Mouse (Mus musculus): Measurements from ENCODE around the gene Cfap74. TPM values are rescaled to one million over a fixed set of nuclear protein-coding genes. Genes with fewer than 3 reads are reported as not detected.
A peak's percentile ranks its signal among the peaks of the same experiment; 100 is the strongest.
"Not testable (repeated sequence)": the region's sequence is repeated elsewhere in the genome, so short reads cannot be mapped to it uniquely, and the experiment has no call there.

Cfap74 gene
- total RNA-seq, 2 experiments from 2014 or later, result 13.8 to 16.2 TPM

DNA sequence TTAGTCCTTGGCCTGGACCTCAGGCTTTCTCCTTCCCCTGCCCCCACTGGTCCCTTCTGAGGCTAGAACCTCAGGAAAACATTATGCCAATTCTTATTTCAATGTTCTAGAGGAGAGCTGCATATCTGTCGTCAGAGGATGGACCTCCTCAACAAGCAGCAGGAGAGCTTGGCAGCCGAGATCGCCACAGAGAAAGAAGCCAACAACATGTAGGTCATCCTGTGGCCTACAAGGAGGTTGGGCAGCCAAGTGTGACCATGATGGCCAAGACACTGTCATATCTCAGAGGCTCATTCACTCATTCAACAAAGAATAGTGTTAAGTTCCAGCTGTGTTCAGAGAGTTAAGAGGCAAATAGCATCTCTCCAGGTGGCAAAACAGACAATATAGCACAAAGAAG is 11.1 kb downstream of the Cfap74 start:
- no peak for DNase-seq (ENCODE audit: low spot score in 2 of 2)
- TF ChIP-seq CTCF (conservative IDR thresholded peaks at IDR 0.05), result no peak
- H3K27ac ChIP-seq, result no peak overlapping the region
- H3K4me3 ChIP-seq, result no peak overlapping the region

DNA sequence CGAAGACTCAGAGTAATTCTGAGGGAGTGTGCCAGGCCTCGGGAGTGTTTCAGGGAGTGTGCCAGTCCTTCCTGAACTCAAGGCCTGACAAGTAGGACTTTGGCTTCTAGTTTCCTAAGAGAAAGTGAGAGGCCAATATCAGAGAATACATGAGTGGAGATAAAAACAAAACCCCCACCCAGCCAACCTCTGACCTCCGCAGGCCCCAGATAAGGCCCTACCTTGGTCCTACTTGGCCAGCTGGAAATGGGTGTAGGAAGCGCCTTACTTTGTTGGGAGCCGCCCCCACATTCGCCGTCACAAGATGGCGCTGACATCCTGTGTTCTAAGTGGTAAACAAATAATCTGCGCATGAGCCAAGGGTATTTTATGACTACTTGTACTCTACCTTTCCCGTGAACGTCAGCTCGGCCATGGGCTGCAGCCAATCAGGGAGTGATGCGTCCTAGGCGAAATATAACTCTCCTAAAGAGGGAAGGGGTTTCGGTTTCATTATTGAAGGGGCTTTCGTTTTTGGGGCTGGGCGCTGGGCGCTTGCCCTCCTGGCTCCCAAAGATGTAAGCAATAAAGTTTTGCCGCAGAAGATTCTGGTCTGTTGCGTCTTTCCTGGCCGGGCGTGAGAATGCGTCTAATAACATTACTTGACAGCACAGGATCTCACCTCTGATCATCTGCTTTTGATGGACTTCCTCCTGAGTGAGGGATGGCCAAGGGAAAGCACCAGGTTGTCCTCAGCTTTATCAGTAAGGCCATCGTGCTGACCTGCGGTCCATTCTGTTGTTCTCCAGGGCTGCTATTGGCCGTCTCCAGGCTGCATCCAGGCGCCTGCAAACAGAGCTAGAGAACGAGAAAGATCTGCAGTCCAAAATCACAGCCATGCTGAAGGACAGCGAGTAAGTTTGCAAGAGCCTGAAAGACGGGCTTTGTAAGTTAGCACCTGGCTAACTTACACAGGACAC is 12.7 kb downstream of the Cfap74 start:
- not testable (repeated sequence) for H3K4me3 ChIP-seq; H3K27ac ChIP-seq; DNase-seq (ENCODE audit: low spot score in 2 of 2)

DNA sequence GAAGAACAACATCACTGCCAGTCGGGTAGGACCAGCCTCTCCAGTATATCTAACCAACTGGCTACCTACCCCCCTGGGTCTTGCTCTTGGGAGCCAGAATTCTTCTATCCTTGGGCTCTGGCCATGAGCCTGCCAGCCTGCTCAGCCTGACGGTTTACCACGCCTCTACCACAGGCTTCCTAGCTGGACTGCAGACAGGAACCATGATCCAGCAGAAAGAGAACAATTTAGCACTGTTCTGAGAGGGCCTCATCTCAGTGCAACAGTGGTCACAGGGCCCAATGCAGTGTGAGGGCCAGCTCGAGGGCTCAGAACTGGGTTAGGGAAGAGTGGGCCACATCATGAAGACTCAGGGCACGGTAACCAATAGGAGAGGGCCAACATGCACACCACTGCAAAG is 15.0 kb downstream of the Cfap74 start:
- H3K4me3 ChIP-seq, result no peak overlapping the region
- no peak overlapping the region; the same call in 1 of the 2 replicates for H3K27ac ChIP-seq
- no peak for DNase-seq (ENCODE audit: low spot score in 2 of 2)
- TF ChIP-seq CTCF (conservative IDR thresholded peaks at IDR 0.05), result no peak

DNA sequence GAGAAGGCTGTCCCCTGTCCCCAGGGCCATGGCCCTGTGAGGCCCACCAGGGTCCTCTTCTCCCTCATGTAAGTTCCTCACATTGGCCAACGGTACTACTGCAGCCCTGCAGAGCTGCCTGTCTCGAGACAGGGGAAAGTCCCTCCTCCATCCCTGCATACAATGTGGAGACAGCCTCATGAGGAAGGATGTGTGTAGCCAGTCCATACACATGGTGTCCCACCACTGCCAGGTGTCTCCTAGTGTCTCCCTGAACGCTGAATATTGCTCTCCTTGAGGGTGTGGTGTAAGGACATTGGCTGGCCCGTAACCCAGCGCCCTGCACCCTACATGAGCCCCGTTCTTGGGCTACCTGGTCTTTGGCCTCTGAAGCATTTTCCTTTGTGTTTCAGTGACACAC is 17.3 kb downstream of the Cfap74 start:
- no peak overlapping the region for H3K27ac ChIP-seq
- no peak overlapping the region for H3K4me3 ChIP-seq
- no peak for TF ChIP-seq CTCF (conservative IDR thresholded peaks at IDR 0.05)
- DNase-seq (ENCODE audit: low spot score in 2 of 2), result no peak

DNA sequence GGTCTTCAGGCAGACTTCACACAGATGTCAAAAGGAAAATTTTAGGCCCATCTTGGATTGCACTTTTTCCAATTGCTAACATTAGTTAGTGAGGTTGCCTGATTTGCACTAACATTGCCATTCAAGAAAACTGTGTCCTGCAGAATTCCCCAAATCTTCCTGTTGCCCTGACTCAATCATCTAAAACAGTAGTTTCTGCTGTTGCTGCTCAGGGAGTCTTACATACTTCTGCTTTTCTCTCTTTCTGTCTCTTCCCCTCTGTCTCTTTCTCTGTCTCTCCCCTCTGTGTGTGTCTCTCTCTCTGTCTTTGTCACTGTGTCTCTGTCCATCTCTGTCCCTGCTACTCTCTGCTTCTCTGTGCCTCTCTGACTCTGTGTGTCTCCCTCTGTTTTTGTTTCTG is 19.5 kb downstream of the Cfap74 start:
- Histone ChIP-seq H3K4me3 (no peak overlapping the region), H3K27ac (no peak overlapping the region)
- DNase-seq (ENCODE audit: low spot score in 2 of 2), result no peak
- TF ChIP-seq CTCF (conservative IDR thresholded peaks at IDR 0.05), result no peak

DNA sequence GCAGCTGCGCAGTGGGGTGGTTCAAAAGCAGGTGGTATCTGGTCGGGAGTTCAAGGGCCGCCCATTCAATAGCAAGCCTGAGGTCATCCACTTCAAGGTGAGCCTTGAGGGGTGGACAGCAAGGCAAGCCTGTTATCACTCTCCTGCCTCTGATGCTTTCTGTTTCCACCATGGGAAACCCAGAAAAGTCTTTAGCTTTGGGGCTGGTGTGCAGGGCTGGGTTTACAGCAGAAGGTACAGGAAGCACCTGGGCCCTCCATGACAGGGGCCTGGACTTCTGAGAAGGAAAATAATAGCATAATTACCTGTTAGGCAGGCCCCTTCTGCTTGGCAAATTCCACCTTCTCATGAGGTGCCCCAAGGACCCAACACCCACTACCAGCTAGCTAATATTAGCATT is 20.2 kb downstream of the Cfap74 start:
- DNase-seq (ENCODE audit: low spot score in 2 of 2), result no peak
- TF ChIP-seq CTCF (conservative IDR thresholded peaks at IDR 0.05), result no peak
- Histone ChIP-seq H3K4me3 (no peak overlapping the region), H3K27ac (no peak overlapping the region)

DNA sequence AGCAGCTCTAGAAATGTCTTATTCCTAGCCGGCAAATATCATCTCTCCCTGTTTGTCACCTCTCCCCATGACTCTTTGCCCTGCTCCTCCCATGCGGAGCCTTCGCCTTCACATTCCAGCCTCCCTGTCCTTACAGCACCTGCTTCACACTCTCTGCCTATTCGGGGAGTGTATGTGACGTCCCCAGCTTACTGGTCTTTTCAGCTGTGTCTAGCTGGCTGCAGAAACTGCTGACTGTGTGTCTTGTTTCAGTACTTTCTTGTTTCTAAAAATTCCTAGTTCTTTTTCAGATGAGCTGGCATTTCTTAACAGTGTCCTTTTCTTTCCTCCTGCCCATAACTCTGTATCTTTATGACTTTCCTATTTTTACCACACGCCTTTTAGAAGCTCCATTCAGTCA is 23.4 kb downstream of the Cfap74 start:
- TF ChIP-seq CTCF (conservative IDR thresholded peaks at IDR 0.05), result no peak
- Histone ChIP-seq H3K4me3 (no peak overlapping the region), H3K27ac (peak overlapping the region; percentile 52)
- DNase-seq (ENCODE audit: low spot score in 2 of 2), result no peak

DNA sequence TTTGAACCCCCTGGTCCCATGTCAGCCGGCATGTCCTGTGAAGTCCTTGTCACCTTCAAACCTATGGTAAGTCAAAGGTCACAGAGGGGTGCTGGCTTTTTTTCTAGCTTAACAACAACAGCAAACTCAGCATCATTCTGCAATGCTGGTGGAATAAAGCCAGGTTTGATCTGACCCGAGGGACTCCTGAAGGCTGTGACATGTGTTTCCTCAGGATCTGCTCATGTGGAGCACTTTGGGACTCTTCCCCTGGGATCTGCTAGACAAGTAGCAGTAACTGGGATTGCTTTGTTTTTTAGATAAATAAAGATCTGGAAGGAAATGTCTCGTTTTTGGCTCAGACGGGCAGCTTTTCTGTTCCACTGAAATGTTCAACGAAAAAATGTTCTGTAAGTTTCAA is 25.0 kb downstream of the Cfap74 start:
- H3K4me3 ChIP-seq, result no peak overlapping the region
- no peak for DNase-seq (ENCODE audit: low spot score in 2 of 2)
- TF ChIP-seq CTCF (conservative IDR thresholded peaks at IDR 0.05), result no peak
- no peak overlapping the region for H3K27ac ChIP-seq

DNA sequence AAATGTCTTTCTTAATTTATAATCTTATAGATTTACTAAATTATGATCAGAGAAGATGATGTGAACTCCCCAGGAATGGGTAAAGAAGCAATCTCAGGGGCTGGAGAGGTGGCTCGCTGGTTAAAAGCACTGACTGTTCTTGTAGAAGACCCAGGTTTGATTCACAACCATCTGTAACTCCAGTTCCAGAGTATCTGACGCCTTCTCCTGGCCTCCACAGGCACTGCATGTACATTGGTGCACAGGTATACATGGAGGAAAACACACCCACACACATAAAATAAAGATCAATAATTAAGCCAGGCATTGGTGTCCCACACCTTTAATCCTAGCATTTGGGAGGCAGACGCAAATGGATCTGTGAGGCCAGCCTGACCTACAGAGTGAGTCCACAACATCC is 33.8 kb downstream of the Cfap74 start:
- Histone ChIP-seq H3K27ac (no peak overlapping the region), H3K4me3 (no peak overlapping the region)
- no peak for DNase-seq (ENCODE audit: low spot score in 2 of 2)
- TF ChIP-seq CTCF (conservative IDR thresholded peaks at IDR 0.05), result no peak

DNA sequence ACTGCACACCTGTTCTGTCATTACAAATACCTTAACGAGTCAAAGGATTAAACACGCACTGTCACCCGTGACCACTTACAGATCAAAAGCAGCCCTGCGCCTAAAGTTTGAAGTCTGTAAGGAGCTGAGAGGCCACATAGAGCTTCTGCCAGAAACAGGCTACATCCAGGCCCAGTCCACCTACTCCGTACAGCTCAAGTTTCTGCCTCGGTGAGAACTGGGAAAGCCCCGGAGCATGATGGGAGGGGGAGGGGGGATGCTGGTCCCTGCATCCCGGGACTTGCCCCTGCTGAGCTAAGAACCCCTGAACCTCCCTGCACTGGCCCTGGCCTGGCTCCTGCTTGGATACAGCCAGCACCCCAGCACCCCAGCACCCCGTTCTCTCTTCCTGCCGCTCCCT is 42.6 kb downstream of the Cfap74 start:
- H3K27ac ChIP-seq, result no peak overlapping the region
- no peak overlapping the region for H3K4me3 ChIP-seq
- no peak for TF ChIP-seq CTCF (conservative IDR thresholded peaks at IDR 0.05)
- no peak for DNase-seq (ENCODE audit: low spot score in 2 of 2)

DNA sequence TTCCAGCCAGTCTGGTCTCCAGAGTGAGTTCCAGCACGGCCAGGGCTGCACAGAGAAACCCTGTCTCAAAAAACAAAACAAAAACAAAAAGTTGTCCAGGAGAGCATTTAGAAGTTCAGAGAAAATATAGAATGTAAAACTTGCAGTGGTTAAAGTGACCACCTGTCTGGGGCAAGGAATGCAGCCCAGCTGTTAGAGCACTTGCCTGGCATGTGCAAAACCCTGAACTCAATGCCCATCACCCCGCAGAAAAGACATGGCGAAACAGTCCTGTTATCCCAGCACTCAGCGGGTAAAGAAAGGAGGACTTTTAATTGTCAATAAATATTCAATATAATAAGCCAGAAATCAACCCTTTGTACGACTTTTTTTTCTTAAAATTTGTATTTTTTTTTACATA is 49.6 kb downstream of the Cfap74 start:
- Histone ChIP-seq H3K4me3 (no peak overlapping the region), H3K27ac (no peak overlapping the region)
- DNase-seq (ENCODE audit: low spot score in 2 of 2), result no peak
- TF ChIP-seq CTCF (conservative IDR thresholded peaks at IDR 0.05), result no peak

DNA sequence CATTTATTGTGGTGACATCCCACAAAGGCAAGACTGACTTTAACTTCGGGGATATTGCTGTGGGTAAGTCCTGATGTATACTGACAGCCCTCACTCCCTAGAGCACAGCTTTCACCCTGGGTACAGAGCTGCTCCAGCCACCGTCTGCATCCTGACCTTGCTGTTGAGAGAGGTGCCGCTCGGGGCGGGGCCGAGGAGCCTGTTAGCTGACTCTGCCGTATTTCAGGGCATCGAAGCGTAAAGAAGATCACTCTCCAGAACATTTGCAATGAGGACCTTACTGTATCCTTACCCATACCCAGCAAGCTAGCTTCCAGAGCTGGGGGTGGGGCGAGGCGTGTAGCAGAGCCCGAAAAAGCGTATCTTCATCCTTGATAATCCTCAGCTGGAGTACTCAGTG is 54.1 kb downstream of the Cfap74 start:
- no peak for TF ChIP-seq CTCF (conservative IDR thresholded peaks at IDR 0.05)
- no peak overlapping the region for H3K4me3 ChIP-seq
- H3K27ac ChIP-seq, result no peak overlapping the region
- DNase-seq (ENCODE audit: low spot score in 2 of 2), result no peak

DNA sequence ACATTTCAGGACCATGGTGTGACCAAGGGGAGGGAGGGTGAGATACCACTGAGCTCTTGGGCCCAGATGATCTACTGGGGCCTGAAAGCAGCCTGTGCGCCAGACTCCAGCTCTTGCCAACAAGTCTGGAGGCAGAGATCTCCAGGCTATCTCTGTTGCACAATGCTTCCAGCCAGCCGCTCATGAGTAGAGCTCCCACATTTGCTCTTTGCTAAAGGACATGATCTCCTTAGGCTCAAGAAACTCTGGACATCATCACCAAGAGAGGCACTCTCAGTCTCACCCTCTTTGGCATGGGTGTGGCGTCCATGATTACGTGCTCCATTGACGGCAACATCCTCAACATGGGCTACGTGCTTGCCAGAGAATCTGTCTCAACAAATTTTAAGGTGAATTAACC is 54.6 kb downstream of the Cfap74 start:
- no peak for TF ChIP-seq CTCF (conservative IDR thresholded peaks at IDR 0.05)

DNA sequence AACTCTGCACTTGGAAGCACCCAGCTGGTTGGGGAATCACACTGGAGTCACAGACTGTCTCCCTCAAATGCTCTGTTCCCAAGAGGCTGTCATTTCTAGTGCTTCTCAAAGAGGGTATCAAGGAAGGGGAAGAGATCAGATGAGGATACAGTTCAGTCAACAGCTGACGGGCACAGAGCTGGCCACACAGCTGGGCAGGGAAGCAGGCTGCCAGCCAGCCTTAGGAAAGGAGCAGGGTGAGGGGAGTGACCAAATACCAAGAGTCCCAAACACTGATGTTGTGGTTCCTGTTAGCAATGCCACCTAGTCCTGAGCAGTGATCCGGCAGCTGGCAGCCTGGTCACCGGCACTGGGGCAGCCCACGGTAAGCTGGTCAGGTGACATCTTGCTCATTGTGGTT is 55.1 kb downstream of the Cfap74 start:
- H3K27ac ChIP-seq, result no peak overlapping the region
- no peak overlapping the region for H3K4me3 ChIP-seq
- no peak for DNase-seq (ENCODE audit: low spot score in 2 of 2)
- no peak for TF ChIP-seq CTCF (conservative IDR thresholded peaks at IDR 0.05)

More for the DNA sequence above, 54.6 kb downstream of the Cfap74 start:
- DNase-seq (ENCODE audit: low spot score in 2 of 2), result no peak
- Histone ChIP-seq H3K27ac (no peak overlapping the region), H3K4me3 (no peak overlapping the region)

All from layer of hippocampus, adult 2 months (tissue).